Mouse (Mus musculus): ENCODE measurements around the gene Anxa11. TPM values are rescaled to one million over a fixed set of nuclear protein-coding genes. Genes with fewer than 3 reads are reported as not detected.
"Not testable (repeated sequence)": the region's sequence is repeated elsewhere in the genome, so short reads cannot be mapped to it uniquely, and the experiment has no call there.

Anxa11 gene
- total RNA-seq, 1 experiment from 2014 or later = 10.8 TPM

- peak; percentile 81 for ATAC-seq (replicated peaks; ENCODE audit: insufficient number of reproducible peaks, low FRiP score, low TSS enrichment, poor library complexity, severe bottlenecking)
Measured at GRCm38 (mm10) chr14:25861771-25862530, 20.0 kb downstream of the Anxa11 start.

- no peak for ATAC-seq (replicated peaks; ENCODE audit: insufficient number of reproducible peaks, low FRiP score, low TSS enrichment, poor library complexity, severe bottlenecking)
Measured at GRCm38 (mm10) chr14:25863721-25864120, 21.8 kb downstream of the Anxa11 start.

DNA sequence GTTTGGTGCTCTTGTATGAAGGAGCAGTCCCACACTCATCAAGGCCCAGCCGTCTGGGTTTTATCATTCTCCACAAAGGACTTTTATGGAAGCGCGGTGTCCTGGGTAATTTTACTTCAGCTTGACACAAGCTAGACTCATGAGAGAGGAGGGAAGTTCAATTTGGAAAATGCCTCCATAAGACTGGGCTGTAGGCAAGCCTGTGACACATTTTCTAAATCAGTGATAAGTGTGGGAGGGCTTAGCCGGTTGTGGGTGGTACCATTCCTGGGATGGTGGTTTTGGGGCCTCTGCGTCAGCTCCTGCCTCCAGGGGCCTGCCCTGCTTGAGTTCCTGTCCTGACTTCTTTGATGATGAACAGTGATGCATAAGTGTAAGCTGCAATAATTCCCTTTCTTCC is 23.3 kb downstream of the Anxa11 start:
- ATAC-seq (replicated peaks; ENCODE audit: insufficient number of reproducible peaks, low FRiP score, low TSS enrichment, poor library complexity, severe bottlenecking) = no peak

- no peak for ATAC-seq (replicated peaks; ENCODE audit: insufficient number of reproducible peaks, low FRiP score, low TSS enrichment, poor library complexity, severe bottlenecking)
Measured at GRCm38 (mm10) chr14:25866384-25866783, 24.4 kb downstream of the Anxa11 start.

DNA sequence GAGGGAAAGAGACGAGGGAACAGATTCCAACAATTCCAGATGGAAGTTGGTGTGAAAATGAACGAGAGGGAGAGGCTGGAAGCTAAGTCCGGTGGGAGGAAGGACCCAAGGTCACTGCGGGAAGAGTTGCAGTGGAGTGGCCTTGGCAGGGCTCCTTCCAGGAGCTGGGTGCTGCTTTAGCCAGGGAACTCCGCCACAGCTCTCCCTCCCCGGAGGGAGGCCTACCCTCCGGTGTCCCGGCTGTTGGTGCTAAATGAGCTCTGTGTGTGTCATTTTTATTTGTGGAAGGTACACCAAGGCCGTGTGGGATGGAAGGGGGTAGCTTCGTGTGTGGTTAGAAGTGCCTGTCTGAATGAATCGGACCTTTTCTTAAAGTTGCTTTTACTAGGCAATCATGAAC is 24.9 kb downstream of the Anxa11 start:
- ATAC-seq (replicated peaks; ENCODE audit: insufficient number of reproducible peaks, low FRiP score, low TSS enrichment, poor library complexity, severe bottlenecking) = no peak

- ATAC-seq (replicated peaks; ENCODE audit: insufficient number of reproducible peaks, low FRiP score, low TSS enrichment, poor library complexity, severe bottlenecking) = no peak
Measured at GRCm38 (mm10) chr14:25867834-25868233, 25.9 kb downstream of the Anxa11 start.

DNA sequence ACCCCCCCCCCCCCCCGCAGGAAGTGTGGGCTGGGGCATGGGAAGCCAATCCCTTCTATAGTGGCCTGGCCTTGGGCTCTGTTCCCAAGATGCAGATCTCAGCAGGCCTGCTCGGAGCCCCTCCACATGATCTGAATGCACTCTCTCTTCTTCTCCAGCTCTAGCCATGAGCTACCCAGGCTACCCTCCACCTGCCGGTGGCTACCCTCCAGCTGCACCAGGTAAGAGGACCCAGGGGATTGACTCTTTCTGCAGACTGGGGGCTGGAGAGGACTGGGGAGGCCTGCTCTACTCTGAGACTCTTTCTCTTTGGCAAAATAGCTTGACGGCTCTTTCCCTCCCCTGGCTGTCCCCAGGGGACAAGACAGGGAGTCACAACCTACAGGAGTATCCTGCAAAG is 26.8 kb downstream of the Anxa11 start:
- no peak for ATAC-seq (replicated peaks; ENCODE audit: insufficient number of reproducible peaks, low FRiP score, low TSS enrichment, poor library complexity, severe bottlenecking)

GRCm38 (mm10) chr14:25869135-25869878 is 27.4 kb downstream of the Anxa11 start:
- ATAC-seq (replicated peaks; ENCODE audit: insufficient number of reproducible peaks, low FRiP score, low TSS enrichment, poor library complexity, severe bottlenecking) = no peak

GRCm38 (mm10) chr14:25872461-25873415 is 30.8 kb downstream of the Anxa11 start:
- no peak for ATAC-seq (replicated peaks; ENCODE audit: insufficient number of reproducible peaks, low FRiP score, low TSS enrichment, poor library complexity, severe bottlenecking)

- not testable (repeated sequence) for ATAC-seq (replicated peaks; ENCODE audit: insufficient number of reproducible peaks, low FRiP score, low TSS enrichment, poor library complexity, severe bottlenecking)
Measured at GRCm38 (mm10) chr14:25876640-25877039, 34.7 kb downstream of the Anxa11 start.

GRCm38 (mm10) chr14:25881769-25882168 is 39.8 kb downstream of the Anxa11 start:
- not testable (repeated sequence) for ATAC-seq (replicated peaks; ENCODE audit: insufficient number of reproducible peaks, low FRiP score, low TSS enrichment, poor library complexity, severe bottlenecking)

- ATAC-seq (replicated peaks; ENCODE audit: insufficient number of reproducible peaks, low FRiP score, low TSS enrichment, poor library complexity, severe bottlenecking) = not testable (repeated sequence)
Measured at GRCm38 (mm10) chr14:25885886-25886285, 43.9 kb downstream of the Anxa11 start.

DNA sequence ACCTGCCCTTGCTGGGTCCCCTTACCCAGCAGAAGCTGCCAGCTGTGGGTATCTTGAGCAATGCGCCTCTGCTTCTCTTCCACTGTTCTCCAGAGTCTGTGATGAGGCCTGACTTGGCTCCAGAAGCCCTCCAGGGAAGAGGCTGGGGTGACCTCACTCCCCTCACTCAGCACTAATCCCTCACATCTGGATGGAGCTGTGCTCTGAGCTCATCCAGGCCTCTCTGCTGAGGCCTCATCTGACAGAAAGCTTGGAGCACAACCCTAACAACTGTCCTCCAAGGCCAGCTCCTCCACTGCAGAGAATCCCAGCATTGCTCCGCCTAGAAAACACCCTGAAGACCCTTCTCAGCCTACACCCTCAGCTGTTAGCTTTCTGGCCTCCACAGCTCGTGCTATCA is 52.6 kb downstream of the Anxa11 start:
- not testable (repeated sequence) for ATAC-seq (replicated peaks; ENCODE audit: insufficient number of reproducible peaks, low FRiP score, low TSS enrichment, poor library complexity, severe bottlenecking)

- not testable (repeated sequence) for ATAC-seq (replicated peaks; ENCODE audit: insufficient number of reproducible peaks, low FRiP score, low TSS enrichment, poor library complexity, severe bottlenecking)
Measured at GRCm38 (mm10) chr14:25895686-25896085, 53.7 kb downstream of the Anxa11 start.

- not testable (repeated sequence) for ATAC-seq (replicated peaks; ENCODE audit: insufficient number of reproducible peaks, low FRiP score, low TSS enrichment, poor library complexity, severe bottlenecking)
Measured at GRCm38 (mm10) chr14:25903000-25903399, 61.0 kb downstream of the Anxa11 start, which contains the start of gene Plac9a. TSS of gene Plac9a (minus strand) at chr14:25903100.

DNA sequence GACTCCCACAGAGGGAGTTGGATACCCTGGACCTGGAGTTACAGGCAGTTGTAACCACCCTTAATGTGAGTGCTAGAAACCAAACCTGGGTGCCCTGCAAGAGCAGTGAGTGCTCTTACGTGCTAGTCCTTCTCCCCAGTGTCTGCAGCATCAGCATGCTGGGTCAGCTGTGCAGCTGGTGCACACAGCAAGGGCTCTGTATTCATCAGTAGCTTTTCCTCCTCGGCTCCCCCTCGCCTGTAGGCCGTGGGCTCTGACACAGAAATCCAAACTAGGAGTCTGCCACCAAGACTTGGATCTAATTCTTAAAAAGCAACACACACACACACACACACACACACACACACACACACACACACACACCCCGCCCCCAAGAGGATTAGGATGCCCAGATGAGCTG is 63.3 kb downstream of the Anxa11 start:
- not testable (repeated sequence) for ATAC-seq (replicated peaks; ENCODE audit: insufficient number of reproducible peaks, low FRiP score, low TSS enrichment, poor library complexity, severe bottlenecking)

- 0 out of 2 replicates have a peak, but pooled peaks have one; percentile 59 for ATAC-seq (replicated peaks; ENCODE audit: insufficient number of reproducible peaks, low FRiP score, low TSS enrichment, poor library complexity, severe bottlenecking)
Measured at GRCm38 (mm10) chr14:25907272-25907671, 65.3 kb downstream of the Anxa11 start.

GRCm38 (mm10) chr14:25908976-25909375 is 67.0 kb downstream of the Anxa11 start:
- not testable (repeated sequence) for ATAC-seq (replicated peaks; ENCODE audit: insufficient number of reproducible peaks, low FRiP score, low TSS enrichment, poor library complexity, severe bottlenecking)

All from monocyte, adult 5-6 weeks (primary cell).